Mouse (Mus musculus): ENCODE measurements around the gene Pdzd2. TPM values are rescaled to one million over a fixed set of nuclear protein-coding genes. Genes with fewer than 3 reads are reported as not detected.

The Pdzd2 gene
- polyA plus RNA-seq, 1 experiment from 2014 or later = 27.0 TPM

- Histone ChIP-seq H3K27me3 (ENCODE audit: control insufficient read depth, insufficient read depth, low read length) (no peaks in the 10 kb centered on the region), H3K4me3 (replicated peaks; ENCODE audit: low read length) (no peak overlapping the region), H3K27ac (ENCODE audit: low read length) (peak overlapping the region; percentile 87), H3K4me2 (ENCODE audit: low read depth, low read length) (peak overlapping the region; percentile 70; the same call in 1 of the 2 replicates), H3K9me3 (replicated peaks; ENCODE audit: control insufficient read depth, low read length) (no peaks in the 10 kb centered on the region), H3K4me1 (ENCODE audit: control insufficient read depth, insufficient read depth, low read length) (peaks cover 25% of the 10 kb centered on the region), H3K36me3 (ENCODE audit: control insufficient read depth, insufficient read depth, low read length) (no peaks in the 10 kb centered on the region), H3K9ac (ENCODE audit: low read length) (no peak overlapping the region)
- no peak for ATAC-seq (ENCODE audit: insufficient read depth, low FRiP score)
- WGBS = 54% methylated on average over 3 of the region's 3 CpGs
These were observed 188.8 kb downstream of the Pdzd2 start for GRCm38 (mm10) chr15:12550919-12551318.

GRCm38 (mm10) chr15:12550376-12550775 lies 189.3 kb downstream of the Pdzd2 start:
- H3K4me3 ChIP-seq (replicated peaks; ENCODE audit: low read length) = peak overlapping the region; percentile 53
- 33% methylated on average over 9 of the region's 9 CpGs for WGBS

GRCm38 (mm10) chr15:12549919-12550305 lies 189.8 kb downstream of the Pdzd2 start:
- Histone ChIP-seq H3K4me3 (replicated peaks; ENCODE audit: low read length) (peak overlapping the region; percentile 53), H3K4me2 (ENCODE audit: low read depth, low read length) (peak overlapping the region; percentile 70), H3K27me3 (ENCODE audit: control insufficient read depth, insufficient read depth, low read length) (no peaks in the 10 kb centered on the region), H3K9ac (ENCODE audit: low read length) (peak overlapping the region; percentile 67), H3K9me3 (replicated peaks; ENCODE audit: control insufficient read depth, low read length) (no peaks in the 10 kb centered on the region), H3K27ac (ENCODE audit: low read length) (peak overlapping the region; percentile 87), H3K4me1 (ENCODE audit: control insufficient read depth, insufficient read depth, low read length) (peaks cover 31% of the 10 kb centered on the region), H3K36me3 (ENCODE audit: control insufficient read depth, insufficient read depth, low read length) (no peaks in the 10 kb centered on the region)
- peak; percentile 73 for ATAC-seq (ENCODE audit: insufficient read depth, low FRiP score)
- WGBS = 2% methylated on average over 13 of the region's 13 CpGs

More at GRCm38 (mm10) chr15:12550376-12550775, 189.3 kb downstream of the Pdzd2 start:
- H3K27me3 ChIP-seq (ENCODE audit: control insufficient read depth, insufficient read depth, low read length) = no peaks in the 10 kb centered on the region
- no peaks in the 10 kb centered on the region for H3K36me3 ChIP-seq (ENCODE audit: control insufficient read depth, insufficient read depth, low read length)
- peak overlapping the region; percentile 87 for H3K27ac ChIP-seq (ENCODE audit: low read length)
- no peaks in the 10 kb centered on the region for H3K9me3 ChIP-seq (replicated peaks; ENCODE audit: control insufficient read depth, low read length)
- H3K9ac ChIP-seq (ENCODE audit: low read length) = peak overlapping the region; percentile 67
- H3K4me1 ChIP-seq (ENCODE audit: control insufficient read depth, insufficient read depth, low read length) = peaks cover 29% of the 10 kb centered on the region
- ATAC-seq (ENCODE audit: insufficient read depth, low FRiP score) = peak; percentile 35; the same call in 1 of the 2 replicates
- H3K4me2 ChIP-seq (ENCODE audit: low read depth, low read length) = peak overlapping the region; percentile 70

DNA sequence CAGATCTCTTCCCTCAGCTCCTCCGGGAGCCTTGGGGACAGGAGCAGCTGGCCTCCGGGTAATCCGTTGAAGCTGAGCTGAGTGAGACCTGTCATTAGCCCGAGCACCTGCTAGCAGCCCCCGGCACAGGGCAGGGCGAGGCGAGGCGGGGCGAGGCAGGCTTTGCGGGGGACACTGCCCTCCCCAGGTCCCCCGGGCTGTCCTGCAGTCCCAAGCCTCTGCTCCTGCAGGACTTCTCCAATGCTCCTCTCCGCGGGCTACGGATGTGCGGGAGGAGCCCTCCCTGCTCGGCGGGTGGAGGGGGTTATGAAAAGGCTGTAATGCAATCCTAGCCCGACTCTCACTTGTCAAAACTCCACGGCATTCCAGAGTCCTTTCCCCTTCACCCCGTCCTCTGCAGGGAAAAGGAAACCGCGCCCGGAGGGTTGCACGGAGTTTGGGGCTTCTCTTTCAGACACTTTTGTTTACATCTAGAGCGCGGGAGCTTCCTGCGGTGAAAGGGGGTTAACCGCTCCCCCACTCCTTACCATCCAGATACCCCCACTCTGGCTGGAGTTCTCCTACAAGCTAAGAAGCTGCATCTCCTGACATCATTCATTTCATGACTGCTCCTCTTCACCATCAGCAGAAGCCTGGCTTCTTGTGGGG lies 190.3 kb downstream of the Pdzd2 start:
- peak overlapping the region; percentile 70 for H3K4me2 ChIP-seq (ENCODE audit: low read depth, low read length)
- no peaks in the 10 kb centered on the region for H3K36me3 ChIP-seq (ENCODE audit: control insufficient read depth, insufficient read depth, low read length)
- H3K4me1 ChIP-seq (ENCODE audit: control insufficient read depth, insufficient read depth, low read length) = peaks cover 31% of the 10 kb centered on the region
- peak; percentile 56 for ATAC-seq (ENCODE audit: insufficient read depth, low FRiP score)
- H3K27me3 ChIP-seq (ENCODE audit: control insufficient read depth, insufficient read depth, low read length) = no peaks in the 10 kb centered on the region
- peak overlapping the region; percentile 53 for H3K4me3 ChIP-seq (replicated peaks; ENCODE audit: low read length)
- peak overlapping the region; percentile 67 for H3K9ac ChIP-seq (ENCODE audit: low read length)
- H3K9me3 ChIP-seq (replicated peaks; ENCODE audit: control insufficient read depth, low read length) = no peaks in the 10 kb centered on the region
- H3K27ac ChIP-seq (ENCODE audit: low read length) = peak overlapping the region; percentile 87
- whole genome bisulfite sequencing = under 1% methylated on average over 28 of the region's 28 CpGs

DNA sequence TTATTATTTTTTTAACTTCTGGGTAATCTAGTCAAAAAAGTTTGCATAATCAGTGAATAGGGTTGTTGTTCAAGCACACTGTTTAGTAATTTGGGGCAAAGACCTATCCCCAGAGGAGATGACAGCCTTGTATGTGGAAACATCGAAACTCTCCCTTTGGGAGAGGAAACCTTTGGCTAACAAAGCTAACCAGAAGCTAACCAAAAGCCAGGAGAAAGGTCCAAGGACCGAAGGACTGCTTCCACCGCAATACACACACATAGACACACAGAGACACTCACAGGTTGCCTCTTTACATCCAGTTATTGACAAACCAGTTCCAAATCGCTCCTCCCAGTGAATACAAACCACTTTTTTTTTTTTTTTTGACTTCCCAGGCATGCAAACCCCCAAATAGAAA lies 191.0 kb downstream of the Pdzd2 start:
- peak overlapping the region; percentile 67 for H3K9ac ChIP-seq (ENCODE audit: low read length)
- WGBS = 34% methylated on average over 4 of the region's 4 CpGs
- peak overlapping the region; percentile 70 for H3K4me2 ChIP-seq (ENCODE audit: low read depth, low read length)
- H3K27me3 ChIP-seq (ENCODE audit: control insufficient read depth, insufficient read depth, low read length) = no peaks in the 10 kb centered on the region
- ATAC-seq (ENCODE audit: insufficient read depth, low FRiP score) = no peak
- H3K36me3 ChIP-seq (ENCODE audit: control insufficient read depth, insufficient read depth, low read length) = no peaks in the 10 kb centered on the region
- no peaks in the 10 kb centered on the region for H3K9me3 ChIP-seq (replicated peaks; ENCODE audit: control insufficient read depth, low read length)
- H3K4me1 ChIP-seq (ENCODE audit: control insufficient read depth, insufficient read depth, low read length) = peaks cover 31% of the 10 kb centered on the region
- H3K4me3 ChIP-seq (replicated peaks; ENCODE audit: low read length) = peak overlapping the region; percentile 53
- H3K27ac ChIP-seq (ENCODE audit: low read length) = peak overlapping the region; percentile 87

GRCm38 (mm10) chr15:12547640-12548405 lies 191.9 kb downstream of the Pdzd2 start:
- no peak overlapping the region for H3K9ac ChIP-seq (ENCODE audit: low read length)
- H3K27ac ChIP-seq (ENCODE audit: low read length) = no peak overlapping the region
- no peaks in the 10 kb centered on the region for H3K27me3 ChIP-seq (ENCODE audit: control insufficient read depth, insufficient read depth, low read length)
- H3K9me3 ChIP-seq (replicated peaks; ENCODE audit: control insufficient read depth, low read length) = no peaks in the 10 kb centered on the region
- H3K4me2 ChIP-seq (ENCODE audit: low read depth, low read length) = peak overlapping the region; percentile 24; the same call in 1 of the 2 replicates
- no peak overlapping the region for H3K4me3 ChIP-seq (replicated peaks; ENCODE audit: low read length)
- WGBS = 69% methylated on average over 5 of the region's 5 CpGs
- peaks cover 30% of the 10 kb centered on the region for H3K4me1 ChIP-seq (ENCODE audit: control insufficient read depth, insufficient read depth, low read length)
- H3K36me3 ChIP-seq (ENCODE audit: control insufficient read depth, insufficient read depth, low read length) = no peaks in the 10 kb centered on the region
- ATAC-seq (ENCODE audit: insufficient read depth, low FRiP score) = no peak

GRCm38 (mm10) chr15:12546781-12547180 lies 192.9 kb downstream of the Pdzd2 start:
- H3K36me3 ChIP-seq (ENCODE audit: control insufficient read depth, insufficient read depth, low read length) = no peaks in the 10 kb centered on the region
- no peaks in the 10 kb centered on the region for H3K9me3 ChIP-seq (replicated peaks; ENCODE audit: control insufficient read depth, low read length)
- ATAC-seq (ENCODE audit: insufficient read depth, low FRiP score) = no peak
- H3K4me1 ChIP-seq (ENCODE audit: control insufficient read depth, insufficient read depth, low read length) = peaks cover 27% of the 10 kb centered on the region
- no peaks in the 10 kb centered on the region for H3K27me3 ChIP-seq (ENCODE audit: control insufficient read depth, insufficient read depth, low read length)
- WGBS = 77% methylated on average over 6 of the region's 6 CpGs
- H3K27ac ChIP-seq (ENCODE audit: low read length) = no peak overlapping the region
- H3K4me3 ChIP-seq (replicated peaks; ENCODE audit: low read length) = no peak overlapping the region
- no peak overlapping the region for H3K4me2 ChIP-seq (ENCODE audit: low read depth, low read length)
- H3K9ac ChIP-seq (ENCODE audit: low read length) = no peak overlapping the region

DNA sequence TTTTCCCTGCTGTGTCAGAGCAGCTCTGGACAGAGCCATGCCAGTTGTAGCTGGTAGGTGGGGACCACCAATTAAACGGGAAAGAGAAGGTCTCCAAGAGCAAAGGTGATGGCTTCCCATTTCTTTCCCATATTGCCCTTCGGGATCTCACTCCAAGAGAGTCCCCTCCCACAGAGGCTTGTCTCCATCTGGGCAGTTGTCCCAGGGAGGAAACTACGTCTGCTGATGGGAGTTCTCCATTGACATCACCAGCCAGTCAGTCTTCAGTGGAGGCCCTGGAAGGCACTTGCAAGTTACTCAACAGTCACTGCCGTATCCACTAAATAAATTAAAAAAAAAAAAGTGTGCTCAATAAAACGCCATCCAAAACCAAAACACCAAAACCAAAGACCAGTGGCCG lies 194.1 kb downstream of the Pdzd2 start:
- Histone ChIP-seq H3K27ac (ENCODE audit: low read length) (0 out of 2 replicates have a peak overlapping the region, but pooled peaks have one; percentile 6), H3K27me3 (ENCODE audit: control insufficient read depth, insufficient read depth, low read length) (no peaks in the 10 kb centered on the region), H3K4me2 (ENCODE audit: low read depth, low read length) (no peak overlapping the region), H3K9me3 (replicated peaks; ENCODE audit: control insufficient read depth, low read length) (no peaks in the 10 kb centered on the region), H3K36me3 (ENCODE audit: control insufficient read depth, insufficient read depth, low read length) (no peaks in the 10 kb centered on the region), H3K4me3 (replicated peaks; ENCODE audit: low read length) (no peak overlapping the region), H3K9ac (ENCODE audit: low read length) (no peak overlapping the region), H3K4me1 (ENCODE audit: control insufficient read depth, insufficient read depth, low read length) (peaks cover 24% of the 10 kb centered on the region)
- WGBS = 61% methylated on average over 6 of the region's 6 CpGs
- ATAC-seq (ENCODE audit: insufficient read depth, low FRiP score) = no peak

GRCm38 (mm10) chr15:12545220-12545619 lies 194.5 kb downstream of the Pdzd2 start:
- Histone ChIP-seq H3K27me3 (ENCODE audit: control insufficient read depth, insufficient read depth, low read length) (no peaks in the 10 kb centered on the region), H3K4me3 (replicated peaks; ENCODE audit: low read length) (no peak overlapping the region), H3K9ac (ENCODE audit: low read length) (no peak overlapping the region), H3K9me3 (replicated peaks; ENCODE audit: control insufficient read depth, low read length) (no peaks in the 10 kb centered on the region), H3K36me3 (ENCODE audit: control insufficient read depth, insufficient read depth, low read length) (no peaks in the 10 kb centered on the region), H3K27ac (ENCODE audit: low read length) (no peak overlapping the region), H3K4me2 (ENCODE audit: low read depth, low read length) (no peak overlapping the region), H3K4me1 (ENCODE audit: control insufficient read depth, insufficient read depth, low read length) (peaks cover 20% of the 10 kb centered on the region)
- no peak for ATAC-seq (ENCODE audit: insufficient read depth, low FRiP score)
- 39% methylated on average over 3 of the region's 3 CpGs for WGBS

All from stomach, embryonic 16.5 days (tissue).